Mouse (Mus musculus) embryonic facial prominence, embryonic 12.5 days (tissue): ENCODE data around the gene Prpf38a. TPM values are rescaled to one million over a fixed set of nuclear protein-coding genes. Genes with fewer than 3 reads are reported as not detected.

Experiments
- ATAC-seq: fragments of 200-750 bp; cut with Nextera tagmentation; 2 replicates; pipeline ENCODE4 v1.8.0; 2017; ENCODE audit not compliant: insufficient number of reproducible peaks, insufficient read depth, low FRiP score, low TSS enrichment
- H3K27ac ChIP-seq: fragments of 300-500 bp; sonication (generic); 2 replicates; pipeline ENCODE4 v1.5.1; 2016; ENCODE audit warnings: mild to moderate bottlenecking
- H3K27me3 ChIP-seq: fragments of 300-500 bp; sonication (generic); 2 replicates; pipeline ENCODE4 v1.6.1; 2016; ENCODE audit warnings: mild to moderate bottlenecking, moderate library complexity
- H3K36me3 ChIP-seq: fragments of 300-500 bp; sonication (generic); 2 replicates; pipeline ENCODE4 v1.6.1; 2016; ENCODE audit warnings: mild to moderate bottlenecking
- H3K4me1 ChIP-seq: fragments of 300-500 bp; sonication (generic); 2 replicates; pipeline ENCODE4 v1.6.1; 2016
- H3K4me2 ChIP-seq: fragments of 300-500 bp; sonication (generic); replicated peaks from 2 replicates; pipeline ENCODE4 v1.6.1; 2016; ENCODE audit warnings: mild to moderate bottlenecking, moderate library complexity
- H3K4me3 ChIP-seq: fragments of 300-500 bp; sonication (generic); 2 replicates; pipeline ENCODE4 v1.5.1; 2016; ENCODE audit warnings: mild to moderate bottlenecking
- H3K9ac ChIP-seq: fragments of 300-500 bp; sonication (generic); 2 replicates; pipeline ENCODE4 v1.6.1; 2016; ENCODE audit warnings: mild to moderate bottlenecking, moderate library complexity
- H3K9me3 ChIP-seq: fragments of 300-500 bp; sonication (generic); 2 replicates; pipeline ENCODE4 v1.6.1; 2016; ENCODE audit warnings: mild to moderate bottlenecking, moderate library complexity
- WGBS: fragments of 180-500 bp; shearing (Covaris S2); methylation state at CpG from one replicate; pipeline ENCODE4 v1.1.7; 2016; 5-methylcytosine and 5-hydroxymethylcytosine counted together
- polyA plus RNA-seq: library from polyadenylated mRNA; unstranded; fragments of >200 nt; fragmentation: Nextera tagmentation; extraction: Ambion mirVana; gene quantifications from 2 replicates; pipeline ENCODE4 v1.2.1, GENCODE M21; 2016

Gene Prpf38a
- polyA plus RNA-seq = 101 and 106 TPM in 2 replicates

DNA sequence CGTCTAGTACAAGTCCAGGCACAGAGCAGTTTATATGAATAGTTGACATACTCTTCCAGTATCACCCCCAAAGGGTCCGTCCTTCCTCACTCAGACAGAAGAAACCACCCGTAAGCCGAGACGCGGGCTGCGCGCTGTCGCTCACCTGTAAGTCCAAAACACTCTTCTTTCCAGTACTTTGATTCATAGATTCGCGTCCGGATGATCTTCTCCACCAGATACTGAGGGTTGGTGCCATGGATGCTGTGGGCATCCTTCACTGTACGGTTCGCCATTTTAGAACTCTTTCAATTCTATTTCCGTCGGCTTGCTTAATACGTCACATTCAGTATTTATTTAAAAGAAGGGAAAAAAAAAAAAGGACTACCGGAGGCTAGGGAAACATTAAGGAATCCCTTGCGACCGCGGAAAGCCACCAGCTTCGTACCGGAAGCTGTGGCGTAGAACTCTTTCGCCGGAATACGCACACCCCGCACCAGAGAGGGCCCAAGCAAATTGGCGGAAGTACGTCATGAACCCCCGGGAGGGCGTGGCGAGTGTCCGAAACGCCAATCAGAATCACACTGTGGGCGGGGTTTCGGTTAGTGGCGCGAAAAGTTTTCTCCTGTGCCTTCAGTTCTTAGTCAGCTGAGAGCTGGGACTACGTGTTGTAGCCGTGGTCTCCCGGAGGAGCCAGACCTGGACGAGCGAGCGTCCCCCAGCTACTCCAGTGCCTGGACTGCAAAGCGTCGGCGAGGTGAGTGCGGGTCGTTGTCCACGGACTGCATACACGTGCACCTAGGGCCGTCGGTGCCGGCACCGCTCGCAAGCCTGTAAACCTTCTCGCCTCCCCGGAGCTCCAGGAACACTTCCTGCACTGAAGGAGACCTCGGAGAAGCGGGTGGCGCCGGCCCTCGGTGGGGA lies at the start of gene Prpf38a, which contains the start of gene Orc1:
Prpf38a (minus strand) TSS at position 497 of the 903 bp plus-strand sequence.
Orc1 (plus strand) TSS at position 584 of the 903 bp plus-strand sequence.
- peak within 1 kb of the TSS; percentile 74 for H3K27ac ChIP-seq
- no peaks in the 10 kb centered on the region for H3K27me3 ChIP-seq
- H3K9ac ChIP-seq = peak within 1 kb of the TSS; percentile 71
- H3K36me3 ChIP-seq = peaks cover 11% of the 10 kb centered on the region
- under 1% methylated on average over 64 of the region's 64 CpGs for WGBS
- H3K4me1 ChIP-seq = peaks cover 21% of the 10 kb centered on the region
- H3K4me3 ChIP-seq = peak within 1 kb of the TSS; percentile 85
- no peaks in the 10 kb centered on the region for H3K9me3 ChIP-seq
- H3K4me2 ChIP-seq = peak within 1 kb of the TSS; percentile 83
- peak; percentile 94 for ATAC-seq

DNA sequence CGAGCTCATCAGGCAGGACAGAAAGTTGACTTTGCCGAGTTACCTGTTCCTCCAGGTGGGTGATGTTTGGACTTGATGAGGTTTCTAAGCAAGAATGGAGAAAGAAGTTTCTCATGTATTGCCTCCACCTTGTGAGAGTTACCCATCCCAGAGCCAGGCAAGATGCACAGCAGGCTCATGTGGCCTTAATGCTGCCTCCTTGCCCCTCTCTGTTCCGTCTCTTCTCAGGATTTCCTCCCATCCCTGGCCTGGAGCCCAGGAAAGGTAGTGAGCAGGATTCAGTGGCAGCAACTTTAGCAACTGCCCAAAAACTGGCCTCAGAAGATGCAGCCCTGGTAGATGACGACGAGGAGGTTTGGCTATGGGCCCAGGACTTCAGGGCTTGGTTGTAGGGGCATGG lies 47.9 kb upstream of the Prpf38a start:
- Histone ChIP-seq H3K9me3 (no peaks in the 10 kb centered on the region), H3K4me3 (no peak overlapping the region), H3K4me2 (no peak overlapping the region), H3K4me1 (no peaks in the 10 kb centered on the region), H3K36me3 (peaks cover 78% of the 10 kb centered on the region), H3K9ac (no peak overlapping the region), H3K27me3 (no peaks in the 10 kb centered on the region), H3K27ac (no peak overlapping the region)
- 91% methylated on average over 5 of the region's 5 CpGs for WGBS
- ATAC-seq = no peak

DNA sequence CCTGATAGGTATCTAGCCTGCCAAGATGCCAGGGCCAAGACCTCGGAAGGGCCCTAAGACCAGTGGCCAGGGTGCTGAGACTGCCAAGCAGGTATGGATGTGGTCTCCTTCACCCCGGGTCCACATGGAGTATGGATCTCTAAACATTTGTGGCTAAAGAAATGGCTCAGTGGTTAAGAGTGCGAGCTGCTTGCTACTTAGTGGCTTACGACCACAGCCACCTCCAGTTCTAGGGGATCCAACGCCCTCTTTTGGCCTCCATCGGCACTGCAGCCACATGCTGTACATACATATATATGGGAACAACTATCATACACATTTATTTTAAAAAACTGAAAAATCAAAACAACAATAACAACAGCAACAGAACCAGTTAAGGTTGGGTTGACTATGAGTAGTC lies 42.4 kb upstream of the Prpf38a start:
- Histone ChIP-seq H3K27ac (no peak overlapping the region), H3K9me3 (no peaks in the 10 kb centered on the region), H3K27me3 (no peaks in the 10 kb centered on the region), H3K4me1 (peaks cover 13% of the 10 kb centered on the region), H3K36me3 (peaks cover 29% of the 10 kb centered on the region), H3K9ac (no peak overlapping the region), H3K4me2 (no peak overlapping the region), H3K4me3 (no peak overlapping the region)
- no peak for ATAC-seq
- 98% methylated on average over 6 of the region's 6 CpGs for WGBS

DNA sequence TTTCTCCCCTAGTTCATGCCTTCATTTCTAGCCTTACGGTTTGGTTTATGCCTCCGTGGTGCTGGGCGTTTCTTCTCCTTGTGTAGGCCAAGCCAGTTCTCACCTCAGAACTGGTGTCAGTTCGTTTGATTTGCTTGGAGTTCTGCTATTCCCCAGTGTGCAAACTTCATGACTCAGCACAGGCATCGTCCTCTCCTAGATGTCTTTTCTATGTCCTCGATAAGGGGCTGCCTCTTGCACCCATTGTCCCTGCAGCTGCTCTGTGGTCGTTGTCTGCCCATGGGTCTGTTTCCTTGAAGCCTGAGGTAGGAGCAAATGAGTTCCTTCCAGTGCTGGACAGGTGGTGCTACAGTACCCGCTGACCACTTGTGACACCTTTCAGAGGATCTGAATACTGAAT lies 41.4 kb upstream of the Prpf38a start:
- peak overlapping the region; percentile 66 for H3K4me2 ChIP-seq
- peak overlapping the region; percentile 59 for H3K4me3 ChIP-seq
- peak overlapping the region; percentile 78 for H3K9ac ChIP-seq
- no peaks in the 10 kb centered on the region for H3K9me3 ChIP-seq
- 24% methylated on average over 8 of the region's 8 CpGs for WGBS
- ATAC-seq = no peak
- peaks cover 21% of the 10 kb centered on the region for H3K36me3 ChIP-seq
- no peaks in the 10 kb centered on the region for H3K27me3 ChIP-seq
- H3K4me1 ChIP-seq = peaks cover 13% of the 10 kb centered on the region
- peak overlapping the region; percentile 83; the same call in 1 of the 2 replicates for H3K27ac ChIP-seq

DNA sequence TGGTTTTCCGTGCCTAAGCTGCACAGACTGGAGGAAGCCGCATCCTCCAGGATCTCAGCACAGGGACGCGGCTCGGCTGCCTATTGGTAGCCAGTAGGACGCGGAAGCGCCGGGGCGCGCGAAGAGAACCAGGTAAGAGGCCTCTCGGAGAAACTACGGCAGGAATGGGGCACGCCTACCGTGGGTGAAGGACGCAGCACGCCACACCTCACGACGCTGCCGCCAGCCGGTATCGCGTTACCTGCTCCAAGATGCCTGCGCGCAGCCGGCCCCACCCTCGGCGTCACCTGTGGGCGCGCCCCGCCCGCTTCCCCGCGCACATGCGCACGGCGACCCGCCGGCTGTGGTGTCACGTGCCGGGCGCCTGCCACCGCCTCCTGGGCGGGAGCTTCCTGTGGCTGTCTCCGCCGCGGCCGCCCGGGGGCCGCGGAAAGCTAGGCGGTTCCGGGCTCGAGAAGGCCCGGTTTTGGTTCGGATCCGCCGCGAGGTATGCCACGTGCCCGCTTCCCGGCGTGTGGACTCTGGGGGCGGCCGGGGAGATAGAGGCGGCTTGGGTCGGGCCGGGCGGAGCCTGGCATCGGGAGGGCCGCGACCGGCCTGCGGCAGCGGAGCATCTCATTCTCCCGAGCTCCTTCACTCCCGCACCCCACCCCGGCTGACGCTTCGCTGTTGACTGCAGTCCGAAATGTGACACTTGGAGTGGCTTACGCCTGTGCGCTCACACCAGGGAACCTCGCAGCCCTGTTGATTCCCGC lies 40.6 kb upstream of the Prpf38a start, which contains the start of gene Cc2d1b:
Cc2d1b (plus strand) TSS at position 354 of the 755 bp plus-strand sequence.
- Histone ChIP-seq H3K27ac (peak within 1 kb of the TSS; percentile 83), H3K36me3 (peaks cover 13% of the 10 kb centered on the region), H3K4me1 (peaks cover 13% of the 10 kb centered on the region), H3K27me3 (no peaks in the 10 kb centered on the region), H3K4me3 (peak within 1 kb of the TSS; percentile 59), H3K4me2 (peak within 1 kb of the TSS; percentile 66), H3K9ac (peak within 1 kb of the TSS; percentile 78), H3K9me3 (no peaks in the 10 kb centered on the region)
- WGBS = under 1% methylated on average over 83 of the region's 86 CpGs
- ATAC-seq = peak; percentile 85

DNA sequence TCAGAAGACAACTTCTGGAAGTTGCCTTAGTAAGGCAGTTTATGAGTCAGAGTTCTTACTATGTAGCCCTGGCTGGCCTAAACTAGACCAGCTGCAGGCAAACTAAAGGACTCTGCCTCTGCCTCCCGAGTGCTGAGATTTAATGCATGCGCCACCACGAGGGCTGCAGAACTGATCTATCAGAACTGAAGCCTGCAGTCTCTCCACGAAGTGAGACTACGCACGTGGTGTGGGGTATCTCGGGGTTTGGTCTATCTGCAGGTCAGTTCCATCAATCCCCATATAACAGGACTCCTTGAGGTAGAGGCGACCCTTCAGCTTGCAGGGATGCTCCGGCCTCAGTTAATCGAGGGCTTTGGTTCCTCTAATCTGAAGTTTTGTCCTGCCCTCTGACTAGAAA lies 40.0 kb upstream of the Prpf38a start:
- Histone ChIP-seq H3K27me3 (no peaks in the 10 kb centered on the region), H3K9ac (peak overlapping the region; percentile 78), H3K4me1 (peaks cover 13% of the 10 kb centered on the region), H3K4me3 (peak overlapping the region; percentile 59), H3K36me3 (peaks cover 8% of the 10 kb centered on the region; the same call in 1 of the 2 replicates), H3K9me3 (no peaks in the 10 kb centered on the region), H3K4me2 (peak overlapping the region; percentile 66), H3K27ac (peak overlapping the region; percentile 83)
- 2% methylated on average over 10 of the region's 10 CpGs for WGBS
- peak; percentile 63 for ATAC-seq

DNA sequence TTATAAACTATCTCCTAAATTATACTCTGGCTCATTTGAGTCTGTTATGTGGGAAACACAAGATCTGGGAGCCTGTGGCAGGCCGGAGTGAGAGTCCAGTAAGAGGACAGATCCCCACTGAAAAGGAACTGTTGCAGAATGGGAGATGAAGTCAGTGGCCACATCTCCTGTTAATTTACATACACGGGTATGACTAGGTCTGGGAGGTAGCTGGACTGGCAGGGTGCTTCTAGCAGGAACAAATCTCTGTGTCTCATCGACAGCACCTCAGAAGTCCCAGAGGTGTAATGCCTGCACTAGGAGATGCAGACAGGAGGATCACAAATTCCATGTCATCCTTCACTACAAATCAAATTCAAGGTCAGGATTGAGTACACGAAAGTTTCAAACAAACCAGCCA lies 39.5 kb upstream of the Prpf38a start:
- peak overlapping the region; percentile 78 for H3K9ac ChIP-seq

DNA sequence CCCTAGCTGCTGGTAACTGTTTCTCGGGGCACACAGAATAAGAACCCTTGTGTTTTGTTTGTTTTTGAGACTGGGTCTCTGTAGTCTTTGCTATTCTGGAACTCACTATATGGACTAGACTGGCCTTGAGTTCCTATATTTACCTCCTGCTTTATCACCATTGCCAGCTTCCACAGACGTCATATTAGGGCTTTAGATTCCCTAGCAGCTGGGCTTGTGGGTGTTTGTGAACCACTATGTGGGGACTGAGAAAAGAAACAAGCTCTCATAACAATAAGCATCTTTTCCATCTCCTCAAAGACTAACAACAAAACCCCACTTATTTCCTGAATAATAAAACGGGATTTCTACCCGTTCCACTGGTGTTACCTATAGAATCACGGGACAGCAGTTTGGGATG lies 31.8 kb upstream of the Prpf38a start:
- H3K4me1 ChIP-seq = no peaks in the 10 kb centered on the region
- H3K4me2 ChIP-seq = no peak overlapping the region
- H3K4me3 ChIP-seq = no peak overlapping the region
- no peak for ATAC-seq
- H3K9ac ChIP-seq = no peak overlapping the region
- WGBS = 86% methylated on average over 5 of the region's 5 CpGs
- peaks cover 11% of the 10 kb centered on the region for H3K36me3 ChIP-seq
- H3K27ac ChIP-seq = no peak overlapping the region
- no peaks in the 10 kb centered on the region for H3K27me3 ChIP-seq
- no peaks in the 10 kb centered on the region for H3K9me3 ChIP-seq

More for the DNA sequence above, 39.5 kb upstream of the Prpf38a start:
- ATAC-seq = no peak
- H3K9me3 ChIP-seq = no peaks in the 10 kb centered on the region
- no peaks in the 10 kb centered on the region for H3K27me3 ChIP-seq
- peaks cover 13% of the 10 kb centered on the region for H3K4me1 ChIP-seq
- 0 out of 2 replicates have a peak, but pooled peaks cover 5% of the 10 kb centered on the region for H3K36me3 ChIP-seq
- H3K4me2 ChIP-seq = peak overlapping the region; percentile 66
- peak overlapping the region; percentile 83; the same call in 1 of the 2 replicates for H3K27ac ChIP-seq
- WGBS = 58% methylated on average over 4 of the region's 4 CpGs
- peak overlapping the region; percentile 59; the same call in 1 of the 2 replicates for H3K4me3 ChIP-seq

DNA sequence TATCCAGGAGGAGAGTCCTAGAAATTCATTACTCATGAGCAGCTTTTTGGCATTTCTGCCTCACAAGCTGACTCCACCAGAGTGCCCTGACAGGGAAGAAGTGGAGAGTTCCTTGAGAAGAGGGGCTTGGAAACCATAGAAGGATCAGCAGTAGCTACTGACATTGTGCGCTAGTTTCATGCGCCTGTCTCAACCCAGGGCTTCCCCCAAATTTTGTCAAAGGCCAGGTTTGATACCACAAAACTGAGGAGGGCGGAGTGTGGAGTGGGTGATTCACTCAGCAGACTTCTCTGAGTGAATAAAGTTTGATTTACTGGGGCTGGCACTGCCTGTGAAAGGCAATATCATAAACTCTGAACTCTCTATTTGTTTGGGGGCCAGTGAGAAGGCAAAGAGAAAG lies 29.5 kb upstream of the Prpf38a start:
- WGBS = 93% methylated on average over 3 of the region's 3 CpGs
- ATAC-seq = no peak
- H3K9me3 ChIP-seq = no peaks in the 10 kb centered on the region

DNA sequence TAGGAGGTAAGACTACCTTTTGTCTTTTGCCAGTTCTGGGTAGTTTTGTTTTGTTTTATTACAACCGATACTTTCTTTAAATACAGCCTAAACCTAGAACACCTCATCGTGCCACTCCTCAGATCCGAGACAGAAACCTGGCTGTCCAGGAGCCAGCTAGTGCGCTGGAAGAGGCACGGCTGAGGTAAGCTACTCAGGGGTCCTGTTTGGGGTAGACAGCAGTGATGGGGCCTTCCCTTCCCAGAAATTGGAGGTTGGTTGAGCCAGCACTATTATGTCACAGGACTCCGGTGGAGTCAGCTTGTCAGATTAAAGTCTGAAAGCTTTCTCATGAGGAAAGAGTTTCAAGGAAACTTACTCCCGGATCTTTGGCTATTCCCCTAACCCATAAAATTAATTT lies 22.7 kb upstream of the Prpf38a start:
- Histone ChIP-seq H3K27me3 (no peaks in the 10 kb centered on the region), H3K4me3 (no peak overlapping the region), H3K36me3 (peaks cover 62% of the 10 kb centered on the region), H3K27ac (no peak overlapping the region), H3K9me3 (no peaks in the 10 kb centered on the region), H3K9ac (no peak overlapping the region), H3K4me2 (no peak overlapping the region), H3K4me1 (no peaks in the 10 kb centered on the region)
- no peak for ATAC-seq
- 97% methylated on average over 7 of the region's 7 CpGs for WGBS

More for the DNA sequence above, 29.5 kb upstream of the Prpf38a start:
- H3K9ac ChIP-seq = no peak overlapping the region
- H3K4me3 ChIP-seq = no peak overlapping the region
- H3K4me1 ChIP-seq = no peaks in the 10 kb centered on the region
- no peak overlapping the region for H3K27ac ChIP-seq
- no peaks in the 10 kb centered on the region for H3K27me3 ChIP-seq
- no peak overlapping the region for H3K4me2 ChIP-seq
- peaks cover 32% of the 10 kb centered on the region for H3K36me3 ChIP-seq

DNA sequence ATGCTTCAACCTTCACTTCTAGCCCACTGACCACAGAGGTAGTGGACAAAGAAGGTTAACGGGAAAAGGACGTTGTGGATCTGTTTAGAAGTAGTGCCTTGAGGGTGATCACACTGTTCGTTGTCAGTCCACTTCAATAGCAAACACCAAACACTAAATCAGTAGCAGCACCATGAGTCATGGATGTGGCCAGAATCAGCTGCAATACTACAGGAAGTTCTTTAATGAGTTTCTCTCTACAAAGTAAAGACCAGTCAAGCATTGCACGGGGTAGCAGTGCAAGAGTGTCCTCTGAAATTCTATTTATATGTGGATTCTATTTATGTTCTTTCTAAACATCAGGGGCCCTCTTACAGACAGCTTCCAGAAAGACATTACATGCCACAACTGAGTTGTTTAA lies 19.2 kb upstream of the Prpf38a start:
- H3K27me3 ChIP-seq = no peaks in the 10 kb centered on the region
- peaks cover 33% of the 10 kb centered on the region for H3K36me3 ChIP-seq
- no peak overlapping the region for H3K4me3 ChIP-seq
- no peak overlapping the region for H3K27ac ChIP-seq
- 86% methylated on average over 4 of the region's 4 CpGs for WGBS
- no peak overlapping the region for H3K9ac ChIP-seq
- no peaks in the 10 kb centered on the region for H3K9me3 ChIP-seq
- H3K4me2 ChIP-seq = no peak overlapping the region
- H3K4me1 ChIP-seq = no peaks in the 10 kb centered on the region
- no peak for ATAC-seq
